Mouse (Mus musculus) small intestine, adult 2 months (tissue): ENCODE data around the gene Cdadc1.

Experiments
- CTCF ChIP-seq: fragments of 200-500 bp; IDR thresholded peaks from 2 replicates; pipeline ENCODE4 v1.5.1; 2012; ENCODE audit warnings: low read depth, mild to moderate bottlenecking, control low read depth, inconsistent platforms, low read length, moderate library complexity, mixed read lengths; ENCODE audit not compliant: insufficient replicate concordance, insufficient read length; ENCODE audit errors: extremely low read depth
- POLR2A ChIP-seq: fragments of 200-500 bp; IDR thresholded peaks from 2 replicates; pipeline ENCODE4 v1.6.1; 2012; ENCODE audit warnings: low read depth, mild to moderate bottlenecking, control low read depth, inconsistent platforms, low read length, moderate library complexity

GRCm38 (mm10) chr14:59576385-59576784 is 21.4 kb downstream of the Cdadc1 start:
- TF ChIP-seq POLR2A, result no peak
- TF ChIP-seq CTCF, result no peak
